Mouse (Mus musculus): ENCODE data around the gene Fkbpl. TPM values are rescaled to one million over a fixed set of nuclear protein-coding genes. Genes with fewer than 3 reads are reported as not detected.

Fkbpl gene
- 14.8 and 16.5 TPM in 2 replicates for polyA plus RNA-seq (2014; fragmentation: Nextera tagmentation; extraction: Ambion mirVana)

DNA sequence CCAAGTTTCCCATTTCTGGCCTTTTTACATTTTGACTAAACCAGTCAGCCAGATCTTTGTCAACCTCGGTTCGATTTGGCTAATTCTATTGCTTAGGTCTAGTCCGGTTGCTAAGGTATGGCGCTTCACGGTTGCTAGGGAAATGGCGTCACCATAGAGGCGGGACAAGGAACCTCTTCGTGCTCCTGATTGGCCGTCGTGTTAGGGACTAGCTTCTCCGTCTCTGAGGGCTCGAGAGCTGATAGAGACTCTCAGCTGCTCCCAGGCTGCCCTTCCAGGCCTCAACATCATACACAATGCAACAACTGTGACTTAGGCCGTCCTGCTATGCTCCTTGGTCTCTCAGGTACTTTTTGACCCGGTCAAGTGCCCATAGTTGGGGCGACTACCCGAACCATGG, at the start of gene Fkbpl:
Fkbpl (plus strand) TSS at position 157 of the 400 bp plus-strand sequence.
- Histone ChIP-seq H3K9ac (ENCODE audit: low read depth, low read length) (peak within 1 kb of the TSS; percentile 74), H3K4me1 (ENCODE audit: control insufficient read depth, insufficient read depth, low read length) (peaks cover 27% of the 10 kb centered on the region), H3K4me3 (ENCODE audit: low read length) (peak within 1 kb of the TSS; percentile 67), H3K27ac (ENCODE audit: low read depth, low read length) (peak within 1 kb of the TSS; percentile 62; the same call in 1 of the 2 replicates), H3K9me3 (ENCODE audit: control insufficient read depth, low read length) (no peaks in the 10 kb centered on the region), H3K27me3 (ENCODE audit: control insufficient read depth, insufficient read depth, low read length) (no peaks in the 10 kb centered on the region), H3K36me3 (ENCODE audit: control insufficient read depth, insufficient read depth, low read length) (peaks cover 11% of the 10 kb centered on the region; the same call in 1 of the 2 replicates), H3K4me2 (replicated peaks; ENCODE audit: low read depth, low read length) (peak within 1 kb of the TSS; percentile 66)
- under 1% methylated on average over 16 of the region's 16 CpGs for WGBS
- peak; percentile 83 for ATAC-seq (ENCODE audit: low FRiP score, low TSS enrichment)

DNA sequence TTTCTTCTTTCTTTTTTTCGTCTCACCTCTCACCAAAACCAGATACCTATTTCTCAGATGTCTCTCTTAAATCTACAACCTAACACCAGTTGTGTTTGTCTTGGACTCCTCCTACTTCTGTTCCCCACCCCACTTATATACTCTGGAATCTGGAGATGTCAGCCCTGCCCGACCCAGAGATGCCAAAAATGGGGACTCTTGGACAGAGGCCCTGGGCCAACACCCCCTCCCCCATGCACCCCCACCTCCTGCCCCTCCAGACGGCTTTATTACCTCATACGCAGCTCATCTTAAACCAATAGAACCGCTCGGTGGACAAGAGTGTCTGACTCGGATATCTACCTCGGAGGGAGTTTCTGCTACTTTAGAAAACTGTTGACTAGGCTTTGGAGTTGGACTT, 48.5 kb upstream of the Fkbpl start:
- Histone ChIP-seq H3K36me3 (ENCODE audit: control insufficient read depth, insufficient read depth, low read length) (peaks cover 38% of the 10 kb centered on the region), H3K9me3 (ENCODE audit: control insufficient read depth, low read length) (no peaks in the 10 kb centered on the region), H3K4me3 (ENCODE audit: low read length) (no peak overlapping the region), H3K9ac (ENCODE audit: low read depth, low read length) (peak overlapping the region; percentile 12; the same call in 1 of the 2 replicates), H3K27me3 (ENCODE audit: control insufficient read depth, insufficient read depth, low read length) (no peaks in the 10 kb centered on the region), H3K4me1 (ENCODE audit: control insufficient read depth, insufficient read depth, low read length) (peaks cover 51% of the 10 kb centered on the region), H3K27ac (ENCODE audit: low read depth, low read length) (peak overlapping the region; percentile 11; the same call in 1 of the 2 replicates), H3K4me2 (replicated peaks; ENCODE audit: low read depth, low read length) (no peak overlapping the region; the same call in 1 of the 2 replicates)
- WGBS, result 47% methylated on average over 8 of the region's 8 CpGs
- ATAC-seq (ENCODE audit: low FRiP score, low TSS enrichment), result no peak

DNA sequence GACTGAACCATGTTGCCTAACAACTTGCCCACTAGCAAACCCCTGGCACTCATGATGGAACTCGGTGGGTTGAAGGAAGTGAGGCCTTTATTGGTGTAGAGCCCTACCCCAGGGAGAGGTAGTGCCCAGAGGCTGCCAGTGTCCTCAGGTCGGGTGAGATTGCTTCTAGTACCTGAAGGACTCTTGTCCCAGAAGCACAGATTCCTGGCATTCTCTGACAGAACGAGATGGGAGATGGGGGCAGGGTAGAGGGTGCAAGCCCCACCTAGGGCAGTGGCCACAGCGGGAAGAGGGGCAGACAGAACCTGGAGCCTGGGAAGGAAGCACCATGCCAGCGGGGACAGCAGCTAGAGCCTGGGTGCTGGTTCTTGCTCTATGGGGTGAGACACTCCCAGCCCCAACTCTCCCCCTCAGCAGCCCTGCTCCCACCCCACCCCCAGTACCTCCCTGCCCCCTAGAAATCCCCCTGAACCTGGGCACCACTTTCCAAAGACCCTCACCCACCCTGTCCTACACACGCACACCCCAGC, 46.9 kb upstream of the Fkbpl start, which contains the start of gene Ager:
Ager (plus strand) TSS at position 297 of the 530 bp plus-strand sequence.
- Histone ChIP-seq H3K27ac (ENCODE audit: low read depth, low read length) (peak within 1 kb of the TSS; percentile 30; the same call in 1 of the 2 replicates), H3K9me3 (ENCODE audit: control insufficient read depth, low read length) (no peaks in the 10 kb centered on the region), H3K27me3 (ENCODE audit: control insufficient read depth, insufficient read depth, low read length) (no peaks in the 10 kb centered on the region), H3K4me3 (ENCODE audit: low read length) (no peak within 1 kb of the TSS), H3K9ac (ENCODE audit: low read depth, low read length) (peak within 1 kb of the TSS; percentile 32; the same call in 1 of the 2 replicates), H3K4me2 (replicated peaks; ENCODE audit: low read depth, low read length) (peak within 1 kb of the TSS; percentile 6; the same call in 1 of the 2 replicates), H3K4me1 (ENCODE audit: control insufficient read depth, insufficient read depth, low read length) (peaks cover 52% of the 10 kb centered on the region), H3K36me3 (ENCODE audit: control insufficient read depth, insufficient read depth, low read length) (peaks cover 38% of the 10 kb centered on the region)
- ATAC-seq (ENCODE audit: low FRiP score, low TSS enrichment), result no peak
- WGBS, result 15% methylated on average over 6 of the region's 6 CpGs

DNA sequence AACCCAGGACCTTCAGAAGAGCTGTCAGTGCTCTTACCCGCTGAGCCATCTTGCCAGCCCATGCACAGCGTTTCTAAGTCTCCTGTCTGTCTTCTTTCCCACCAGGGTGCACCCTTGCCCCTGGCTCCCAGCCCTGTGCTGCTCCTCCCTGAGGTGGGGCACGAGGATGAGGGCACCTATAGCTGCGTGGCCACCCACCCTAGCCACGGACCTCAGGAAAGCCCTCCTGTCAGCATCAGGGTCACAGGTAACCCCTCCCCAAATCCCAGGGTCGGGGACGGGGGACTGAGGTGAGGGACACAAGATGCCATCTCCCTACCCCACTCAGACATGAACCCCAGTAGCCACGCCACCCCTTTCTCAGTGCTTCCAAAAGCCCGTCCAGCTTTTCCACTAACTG, 44.7 kb upstream of the Fkbpl start:
- no peak overlapping the region for H3K4me2 ChIP-seq (replicated peaks; ENCODE audit: low read depth, low read length)
- H3K9ac ChIP-seq (ENCODE audit: low read depth, low read length), result no peak overlapping the region

DNA sequence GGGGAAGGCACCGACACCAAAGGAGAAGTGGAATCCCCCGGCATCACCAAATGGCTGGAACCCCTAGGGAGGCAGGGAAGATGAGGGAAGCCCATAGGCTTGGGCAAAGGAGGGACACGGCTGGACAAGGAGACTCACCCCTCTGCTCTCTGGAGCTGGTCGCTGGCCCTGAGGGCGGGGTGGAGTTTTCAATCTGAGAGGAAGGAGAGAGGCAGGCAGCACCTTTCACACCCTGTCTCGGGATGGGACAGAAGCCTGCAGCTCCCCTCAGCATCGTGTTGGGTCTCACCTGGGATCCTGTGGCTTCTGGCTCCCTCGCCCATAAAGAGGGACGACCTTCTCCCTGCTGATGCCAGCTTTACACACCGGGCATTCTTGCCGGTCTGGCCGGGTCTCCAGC, 42.8 kb upstream of the Fkbpl start:
- H3K4me2 ChIP-seq (replicated peaks; ENCODE audit: low read depth, low read length), result no peak overlapping the region
- H3K9me3 ChIP-seq (ENCODE audit: control insufficient read depth, low read length), result no peaks in the 10 kb centered on the region
- ATAC-seq (ENCODE audit: low FRiP score, low TSS enrichment), result no peak
- 89% methylated on average over 12 of the region's 12 CpGs for WGBS
- no peak overlapping the region for H3K4me3 ChIP-seq (ENCODE audit: low read length)
- peaks cover 12% of the 10 kb centered on the region for H3K36me3 ChIP-seq (ENCODE audit: control insufficient read depth, insufficient read depth, low read length)
- H3K9ac ChIP-seq (ENCODE audit: low read depth, low read length), result no peak overlapping the region
- no peaks in the 10 kb centered on the region for H3K27me3 ChIP-seq (ENCODE audit: control insufficient read depth, insufficient read depth, low read length)
- H3K27ac ChIP-seq (ENCODE audit: low read depth, low read length), result no peak overlapping the region
- peaks cover 37% of the 10 kb centered on the region for H3K4me1 ChIP-seq (ENCODE audit: control insufficient read depth, insufficient read depth, low read length)

More for the DNA sequence above, 44.7 kb upstream of the Fkbpl start:
- WGBS, result 84% methylated on average over 9 of the region's 9 CpGs
- Histone ChIP-seq H3K36me3 (ENCODE audit: control insufficient read depth, insufficient read depth, low read length) (peaks cover 28% of the 10 kb centered on the region), H3K27me3 (ENCODE audit: control insufficient read depth, insufficient read depth, low read length) (no peaks in the 10 kb centered on the region), H3K4me3 (ENCODE audit: low read length) (no peak overlapping the region), H3K9me3 (ENCODE audit: control insufficient read depth, low read length) (no peaks in the 10 kb centered on the region), H3K27ac (ENCODE audit: low read depth, low read length) (no peak overlapping the region), H3K4me1 (ENCODE audit: control insufficient read depth, insufficient read depth, low read length) (peaks cover 48% of the 10 kb centered on the region)
- ATAC-seq (ENCODE audit: low FRiP score, low TSS enrichment), result no peak

DNA sequence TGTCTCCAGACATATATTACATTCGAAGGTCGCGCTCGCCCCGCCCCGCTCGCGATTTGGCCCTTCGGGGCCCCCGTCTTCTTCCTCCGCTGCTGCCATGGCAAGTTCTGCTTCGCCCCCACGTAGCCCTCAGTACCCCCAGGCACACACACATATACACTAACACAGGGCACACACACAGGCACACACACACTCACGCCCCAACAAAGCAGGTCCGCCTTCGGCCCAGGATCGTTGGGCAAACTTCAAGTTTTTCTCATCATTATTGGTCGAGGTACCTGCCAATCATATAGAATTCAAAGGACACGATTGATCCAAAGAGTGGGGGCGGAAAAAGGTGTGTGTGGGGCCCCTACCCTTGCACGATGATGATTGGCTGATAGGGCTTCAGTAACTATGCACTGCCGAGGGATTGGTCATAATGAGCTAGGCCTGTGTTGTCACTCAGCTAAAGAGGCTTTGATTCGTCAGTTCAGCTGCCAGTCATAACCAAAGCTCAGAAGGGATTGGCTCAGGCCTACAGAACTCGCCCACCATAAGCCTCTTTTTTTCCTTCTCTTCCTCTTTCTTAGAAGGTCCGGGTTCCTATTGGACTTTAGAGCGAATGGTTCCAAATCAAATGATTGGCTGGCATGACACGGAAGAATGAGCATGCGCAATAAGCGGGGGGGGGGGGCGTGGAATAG, 41.0 kb upstream of the Fkbpl start, which contains the start of gene Rnf5:
Rnf5 (minus strand) TSS at position 316 of the 686 bp plus-strand sequence.
- Histone ChIP-seq H3K9me3 (ENCODE audit: control insufficient read depth, low read length) (no peaks in the 10 kb centered on the region), H3K27ac (ENCODE audit: low read depth, low read length) (peak within 1 kb of the TSS; percentile 95), H3K4me2 (replicated peaks; ENCODE audit: low read depth, low read length) (peak within 1 kb of the TSS; percentile 93), H3K9ac (ENCODE audit: low read depth, low read length) (peak within 1 kb of the TSS; percentile 95), H3K4me1 (ENCODE audit: control insufficient read depth, insufficient read depth, low read length) (peaks cover 33% of the 10 kb centered on the region), H3K27me3 (ENCODE audit: control insufficient read depth, insufficient read depth, low read length) (no peaks in the 10 kb centered on the region), H3K36me3 (ENCODE audit: control insufficient read depth, insufficient read depth, low read length) (peaks cover 16% of the 10 kb centered on the region), H3K4me3 (ENCODE audit: low read length) (peak within 1 kb of the TSS; percentile 99)
- under 1% methylated on average over 30 of the region's 30 CpGs for WGBS
- peak; percentile 96 for ATAC-seq (ENCODE audit: low FRiP score, low TSS enrichment)

DNA sequence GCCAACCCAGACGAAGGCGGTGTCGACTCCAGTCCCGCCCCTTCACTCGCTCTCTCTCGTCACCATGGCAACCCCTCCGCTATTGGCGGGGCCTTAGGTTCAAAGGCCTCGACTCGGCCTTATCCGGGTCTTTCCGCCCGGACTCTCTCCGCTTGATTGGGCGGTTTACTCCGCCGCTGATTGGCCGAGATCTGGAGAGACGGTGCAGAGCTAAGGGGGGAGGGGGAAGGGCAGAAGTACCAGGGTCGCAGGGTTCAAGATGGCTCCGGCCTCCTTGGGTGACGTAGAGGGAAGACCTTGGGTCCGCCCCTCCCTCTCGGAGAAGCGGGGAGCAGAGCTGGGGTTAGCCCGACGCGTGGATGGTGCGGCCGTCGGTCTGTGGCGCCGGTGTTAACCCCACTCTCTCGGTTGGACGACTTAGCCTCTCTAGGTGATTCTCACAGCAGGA, 40.5 kb upstream of the Fkbpl start, which contains the start of gene Agpat1:
Agpat1 (plus strand) TSS at position 202 of the 448 bp plus-strand sequence.
- H3K36me3 ChIP-seq (ENCODE audit: control insufficient read depth, insufficient read depth, low read length), result peaks cover 16% of the 10 kb centered on the region
- peak within 1 kb of the TSS; percentile 93 for H3K4me2 ChIP-seq (replicated peaks; ENCODE audit: low read depth, low read length)
- ATAC-seq (ENCODE audit: low FRiP score, low TSS enrichment), result peak; percentile 89
- peak within 1 kb of the TSS; percentile 99 for H3K4me3 ChIP-seq (ENCODE audit: low read length)
- no peaks in the 10 kb centered on the region for H3K27me3 ChIP-seq (ENCODE audit: control insufficient read depth, insufficient read depth, low read length)
- peak within 1 kb of the TSS; percentile 95 for H3K9ac ChIP-seq (ENCODE audit: low read depth, low read length)
- peaks cover 35% of the 10 kb centered on the region for H3K4me1 ChIP-seq (ENCODE audit: control insufficient read depth, insufficient read depth, low read length)
- under 1% methylated on average over 32 of the region's 35 CpGs for WGBS
- no peaks in the 10 kb centered on the region for H3K9me3 ChIP-seq (ENCODE audit: control insufficient read depth, low read length)
- peak within 1 kb of the TSS; percentile 95 for H3K27ac ChIP-seq (ENCODE audit: low read depth, low read length)

DNA sequence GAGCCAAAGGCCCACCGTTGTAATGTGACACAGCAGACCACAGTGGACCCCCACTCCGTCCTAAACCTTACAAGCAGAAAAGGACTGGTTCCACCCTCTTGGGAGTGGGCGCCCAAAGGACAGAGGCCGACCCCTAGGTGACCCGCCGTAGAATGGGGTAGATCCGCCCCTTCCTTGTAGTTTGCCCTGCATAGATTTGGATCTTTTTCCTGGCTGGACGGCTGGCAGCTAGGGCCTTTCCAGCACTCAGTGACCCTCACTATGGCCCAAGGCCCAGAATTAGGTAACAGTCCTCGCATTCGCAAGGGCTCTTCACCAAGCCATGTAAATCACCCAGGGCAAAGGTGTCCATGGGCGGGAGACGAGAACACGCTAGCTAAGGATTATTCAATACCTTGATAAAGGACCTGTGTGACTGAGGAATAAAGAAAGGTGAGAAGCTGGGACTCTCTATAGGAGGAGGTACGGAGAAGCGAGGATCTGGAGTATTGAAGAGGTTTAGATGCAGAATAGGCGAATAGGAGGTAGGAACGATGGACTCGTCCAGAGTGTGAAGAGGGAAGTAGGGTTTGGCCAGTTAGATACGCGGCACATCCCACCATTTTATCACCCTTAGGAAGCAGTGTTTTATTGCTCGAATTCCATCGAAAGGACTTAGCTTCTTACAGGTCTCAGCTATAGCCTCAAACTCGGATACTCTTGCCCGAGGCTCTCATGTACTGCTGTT, 39.9 kb upstream of the Fkbpl start:
- no peaks in the 10 kb centered on the region for H3K9me3 ChIP-seq (ENCODE audit: control insufficient read depth, low read length)
- peaks cover 35% of the 10 kb centered on the region for H3K4me1 ChIP-seq (ENCODE audit: control insufficient read depth, insufficient read depth, low read length)
- peak overlapping the region; percentile 93 for H3K4me2 ChIP-seq (replicated peaks; ENCODE audit: low read depth, low read length)
- peak; percentile 0; the same call in 1 of the 2 replicates for ATAC-seq (ENCODE audit: low FRiP score, low TSS enrichment)
- H3K9ac ChIP-seq (ENCODE audit: low read depth, low read length), result peak overlapping the region; percentile 95
- peak overlapping the region; percentile 95 for H3K27ac ChIP-seq (ENCODE audit: low read depth, low read length)
- no peaks in the 10 kb centered on the region for H3K27me3 ChIP-seq (ENCODE audit: control insufficient read depth, insufficient read depth, low read length)
- peak overlapping the region; percentile 99 for H3K4me3 ChIP-seq (ENCODE audit: low read length)
- peaks cover 16% of the 10 kb centered on the region for H3K36me3 ChIP-seq (ENCODE audit: control insufficient read depth, insufficient read depth, low read length)
- 9% methylated on average over 24 of the region's 24 CpGs for WGBS
